Mouse (Mus musculus): ENCODE measurements at regions not wholly inside any gene's neighbourhood (a gene's known extent, or its start where the extent isn't known, plus 50 kb on each side); places are given as distances from the start of the nearest gene placed in this dataset.

- Histone ChIP-seq H3K4me2 (no peak overlapping the region), H3K9me3 (ENCODE audit: control insufficient read depth, low read length) (no peaks in the 10 kb centered on the region), H3K4me3 (ENCODE audit: low read depth, low read length) (no peak overlapping the region), H3K27ac (ENCODE audit: low read depth, low read length) (no peak overlapping the region), H3K9ac (ENCODE audit: low read depth, low read length) (no peak overlapping the region), H3K4me1 (replicated peaks; ENCODE audit: control insufficient read depth, insufficient read depth, low read length) (no peaks in the 10 kb centered on the region), H3K36me3 (ENCODE audit: control insufficient read depth, insufficient read depth, low read length) (no peaks in the 10 kb centered on the region), H3K27me3 (replicated peaks; ENCODE audit: control insufficient read depth, insufficient read depth, low read length) (peaks cover 4% of the 10 kb centered on the region)
- 75% methylated on average over 7 of the region's 7 CpGs for WGBS
- ATAC-seq (replicated peaks; ENCODE audit: low FRiP score) = no peak
- DNase-seq (ENCODE audit: low spot score) = no peak
Measured at GRCm38 (mm10) chr17:64203611-64204010, 128.1 kb downstream of the Pja2 start.

GRCm38 (mm10) chr17:64202248-64202647, 129.5 kb downstream of the Pja2 start:
- H3K9me3 ChIP-seq (ENCODE audit: control insufficient read depth, low read length) = no peaks in the 10 kb centered on the region
- no peak for ATAC-seq (replicated peaks; ENCODE audit: low FRiP score)
- H3K36me3 ChIP-seq (ENCODE audit: control insufficient read depth, insufficient read depth, low read length) = no peaks in the 10 kb centered on the region
- H3K27ac ChIP-seq (ENCODE audit: low read depth, low read length) = no peak overlapping the region
- H3K4me2 ChIP-seq = no peak overlapping the region
- no peak overlapping the region for H3K4me3 ChIP-seq (ENCODE audit: low read depth, low read length)
- peaks cover 4% of the 10 kb centered on the region for H3K27me3 ChIP-seq (replicated peaks; ENCODE audit: control insufficient read depth, insufficient read depth, low read length)
- DNase-seq (ENCODE audit: low spot score) = no peak
- H3K4me1 ChIP-seq (replicated peaks; ENCODE audit: control insufficient read depth, insufficient read depth, low read length) = no peaks in the 10 kb centered on the region
- H3K9ac ChIP-seq (ENCODE audit: low read depth, low read length) = no peak overlapping the region
- WGBS = 77% methylated on average over 6 of the region's 6 CpGs

GRCm38 (mm10) chr17:64201609-64202008, 130.1 kb downstream of the Pja2 start:
- peaks cover 4% of the 10 kb centered on the region for H3K27me3 ChIP-seq (replicated peaks; ENCODE audit: control insufficient read depth, insufficient read depth, low read length)
- H3K4me1 ChIP-seq (replicated peaks; ENCODE audit: control insufficient read depth, insufficient read depth, low read length) = no peaks in the 10 kb centered on the region
- no peaks in the 10 kb centered on the region for H3K36me3 ChIP-seq (ENCODE audit: control insufficient read depth, insufficient read depth, low read length)
- no peaks in the 10 kb centered on the region for H3K9me3 ChIP-seq (ENCODE audit: control insufficient read depth, low read length)
- DNase-seq (ENCODE audit: low spot score) = peak; percentile 19
- no peak overlapping the region for H3K4me3 ChIP-seq (ENCODE audit: low read depth, low read length)
- H3K27ac ChIP-seq (ENCODE audit: low read depth, low read length) = no peak overlapping the region
- WGBS = 80% methylated on average over 5 of the region's 5 CpGs
- H3K9ac ChIP-seq (ENCODE audit: low read depth, low read length) = no peak overlapping the region
- H3K4me2 ChIP-seq = no peak overlapping the region
- ATAC-seq (replicated peaks; ENCODE audit: low FRiP score) = no peak

DNA sequence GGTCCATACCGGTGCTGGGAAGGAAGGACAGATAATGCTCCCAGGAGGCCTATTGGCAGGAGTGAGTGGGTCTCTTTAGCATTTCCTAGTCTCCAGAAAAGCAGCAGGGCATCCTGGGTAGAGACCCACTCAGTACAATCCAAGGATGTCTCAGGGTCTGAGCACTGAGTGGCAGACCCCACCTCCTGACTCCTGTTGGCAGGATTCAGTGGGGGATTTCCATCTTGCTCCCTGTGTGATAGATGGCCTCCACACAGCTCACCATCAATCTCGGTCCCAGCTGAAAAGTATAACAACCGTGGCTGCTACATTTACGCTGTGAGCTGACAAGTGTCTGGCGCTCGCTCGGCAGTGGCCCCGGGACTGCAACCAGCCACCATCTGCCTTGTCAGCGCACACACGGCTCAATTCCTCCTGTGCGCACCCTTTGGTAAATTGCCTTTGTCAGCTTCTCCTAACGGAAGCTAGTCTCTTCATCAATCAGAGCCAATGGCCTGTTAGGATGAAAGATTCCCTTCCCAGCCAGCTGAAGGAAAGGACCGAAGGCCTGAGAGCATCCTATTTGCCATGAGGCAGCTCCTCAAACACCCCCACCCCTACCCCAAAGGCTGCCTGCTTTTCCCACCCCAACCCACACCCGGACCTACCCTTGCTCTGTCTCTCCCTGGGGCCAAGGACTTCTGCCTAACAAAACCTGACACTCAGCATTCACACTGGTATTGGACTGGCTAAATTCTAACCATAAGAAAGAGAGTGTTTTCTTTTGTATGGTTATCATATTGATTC, 131.4 kb downstream of the Pja2 start:
- H3K9ac ChIP-seq (ENCODE audit: low read depth, low read length) = no peak overlapping the region
- H3K27ac ChIP-seq (ENCODE audit: low read depth, low read length) = no peak overlapping the region
- no peak for DNase-seq (ENCODE audit: low spot score)
- no peaks in the 10 kb centered on the region for H3K4me1 ChIP-seq (replicated peaks; ENCODE audit: control insufficient read depth, insufficient read depth, low read length)
- H3K4me2 ChIP-seq = no peak overlapping the region
- no peaks in the 10 kb centered on the region for H3K9me3 ChIP-seq (ENCODE audit: control insufficient read depth, low read length)
- no peaks in the 10 kb centered on the region for H3K36me3 ChIP-seq (ENCODE audit: control insufficient read depth, insufficient read depth, low read length)
- H3K4me3 ChIP-seq (ENCODE audit: low read depth, low read length) = no peak overlapping the region
- 77% methylated on average over 14 of the region's 14 CpGs for WGBS
- H3K27me3 ChIP-seq (replicated peaks; ENCODE audit: control insufficient read depth, insufficient read depth, low read length) = peaks cover 4% of the 10 kb centered on the region
- ATAC-seq (replicated peaks; ENCODE audit: low FRiP score) = no peak

GRCm38 (mm10) chr17:64199241-64199933, 132.3 kb downstream of the Pja2 start:
- H3K27ac ChIP-seq (ENCODE audit: low read depth, low read length) = no peak overlapping the region

GRCm38 (mm10) chr17:64196437-64196836, 135.3 kb downstream of the Pja2 start:
- H3K4me1 ChIP-seq (replicated peaks; ENCODE audit: control insufficient read depth, insufficient read depth, low read length) = no peaks in the 10 kb centered on the region
- H3K4me2 ChIP-seq = no peak overlapping the region
- H3K4me3 ChIP-seq (ENCODE audit: low read depth, low read length) = no peak overlapping the region
- DNase-seq (ENCODE audit: low spot score) = no peak
- 86% methylated on average over 10 of the region's 10 CpGs for WGBS
- H3K9me3 ChIP-seq (ENCODE audit: control insufficient read depth, low read length) = no peaks in the 10 kb centered on the region
- H3K9ac ChIP-seq (ENCODE audit: low read depth, low read length) = no peak overlapping the region
- no peak overlapping the region for H3K27ac ChIP-seq (ENCODE audit: low read depth, low read length)
- no peak for ATAC-seq (replicated peaks; ENCODE audit: low FRiP score)
- no peaks in the 10 kb centered on the region for H3K27me3 ChIP-seq (replicated peaks; ENCODE audit: control insufficient read depth, insufficient read depth, low read length)
- no peaks in the 10 kb centered on the region for H3K36me3 ChIP-seq (ENCODE audit: control insufficient read depth, insufficient read depth, low read length)

More at GRCm38 (mm10) chr17:64199241-64199933, 132.3 kb downstream of the Pja2 start:
- H3K4me2 ChIP-seq = no peak overlapping the region
- no peaks in the 10 kb centered on the region for H3K4me1 ChIP-seq (replicated peaks; ENCODE audit: control insufficient read depth, insufficient read depth, low read length)
- H3K36me3 ChIP-seq (ENCODE audit: control insufficient read depth, insufficient read depth, low read length) = no peaks in the 10 kb centered on the region
- WGBS = 80% methylated on average over 10 of the region's 10 CpGs
- no peak for ATAC-seq (replicated peaks; ENCODE audit: low FRiP score)
- H3K9me3 ChIP-seq (ENCODE audit: control insufficient read depth, low read length) = no peaks in the 10 kb centered on the region
- no peak overlapping the region for H3K4me3 ChIP-seq (ENCODE audit: low read depth, low read length)
- no peak overlapping the region for H3K9ac ChIP-seq (ENCODE audit: low read depth, low read length)
- no peak for DNase-seq (ENCODE audit: low spot score)
- H3K27me3 ChIP-seq (replicated peaks; ENCODE audit: control insufficient read depth, insufficient read depth, low read length) = peaks cover 4% of the 10 kb centered on the region

GRCm38 (mm10) chr17:64193055-64193454, 138.7 kb downstream of the Pja2 start:
- no peaks in the 10 kb centered on the region for H3K4me1 ChIP-seq (replicated peaks; ENCODE audit: control insufficient read depth, insufficient read depth, low read length)
- no peaks in the 10 kb centered on the region for H3K9me3 ChIP-seq (ENCODE audit: control insufficient read depth, low read length)
- H3K4me3 ChIP-seq (ENCODE audit: low read depth, low read length) = no peak overlapping the region
- no peak overlapping the region for H3K9ac ChIP-seq (ENCODE audit: low read depth, low read length)
- no peaks in the 10 kb centered on the region for H3K27me3 ChIP-seq (replicated peaks; ENCODE audit: control insufficient read depth, insufficient read depth, low read length)
- no peaks in the 10 kb centered on the region for H3K36me3 ChIP-seq (ENCODE audit: control insufficient read depth, insufficient read depth, low read length)
- H3K27ac ChIP-seq (ENCODE audit: low read depth, low read length) = no peak overlapping the region
- ATAC-seq (replicated peaks; ENCODE audit: low FRiP score) (no peak), DNase-seq (ENCODE audit: low spot score) (no peak)
- no peak overlapping the region for H3K4me2 ChIP-seq
- 90% methylated on average over 6 of the region's 6 CpGs for WGBS

Measured in liver, embryonic 11.5 days (tissue).